Mouse (Mus musculus) activated CD4-positive, CD25-positive, alpha-beta regulatory T cell (primary cell): ENCODE results near the gene Slc25a1. TPM values are rescaled to one million over a fixed set of nuclear protein-coding genes. Genes with fewer than 3 reads are reported as not detected.

Experiments
- polyA plus RNA-seq, 2 experiments: library from polyadenylated mRNA; unstranded; fragments of 100-300 nt; shearing (Covaris generic); gene quantifications; one replicate each; pipeline ENCODE4 v1.2.1; 2017

Slc25a1 gene
- 10 to 100 TPM; 40.7 to 50.5 TPM for polyA plus RNA-seq

GRCm38 (mm10) chr16:17928087-17928580, at the start of gene Slc25a1:
Slc25a1 (minus strand) TSS chr16:17928219.

GRCm38 (mm10) chr16:17914307-17915249, 13.4 kb downstream of the Slc25a1 start, which contains the start of gene Gsc2:
Gsc2 (minus strand) TSS chr16:17915059.

DNA sequence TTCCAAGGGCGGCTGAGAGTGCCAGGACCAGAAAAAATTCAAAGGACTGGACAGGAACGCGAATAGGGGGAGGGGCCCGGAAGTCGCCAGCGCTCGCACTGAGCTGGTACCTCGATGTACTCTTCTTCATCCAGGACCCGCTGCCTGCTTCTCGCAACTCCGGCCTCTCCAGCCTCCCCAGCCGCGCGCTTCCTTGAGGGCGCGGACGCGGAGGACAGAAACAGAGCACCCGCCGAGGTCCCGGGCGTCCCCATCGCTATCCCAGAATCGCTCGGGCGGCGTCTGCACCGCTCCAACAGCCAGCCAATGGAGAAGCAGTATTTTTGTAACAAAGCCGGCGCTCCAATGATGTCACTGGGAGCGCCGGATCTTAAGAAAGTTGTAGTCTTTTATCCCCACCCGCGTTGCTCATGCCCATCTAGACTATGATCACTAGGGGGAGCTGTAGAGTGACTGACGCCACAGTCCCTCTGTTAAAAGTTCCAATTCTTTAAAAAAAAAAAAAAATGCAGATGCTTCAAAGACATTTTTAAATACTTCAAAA, 16.9 kb downstream of the Slc25a1 start, which contains the start of gene Ess2:
Gene Ess2 (minus strand): TSS at position 297 of the 544 bp plus-strand sequence.

DNA sequence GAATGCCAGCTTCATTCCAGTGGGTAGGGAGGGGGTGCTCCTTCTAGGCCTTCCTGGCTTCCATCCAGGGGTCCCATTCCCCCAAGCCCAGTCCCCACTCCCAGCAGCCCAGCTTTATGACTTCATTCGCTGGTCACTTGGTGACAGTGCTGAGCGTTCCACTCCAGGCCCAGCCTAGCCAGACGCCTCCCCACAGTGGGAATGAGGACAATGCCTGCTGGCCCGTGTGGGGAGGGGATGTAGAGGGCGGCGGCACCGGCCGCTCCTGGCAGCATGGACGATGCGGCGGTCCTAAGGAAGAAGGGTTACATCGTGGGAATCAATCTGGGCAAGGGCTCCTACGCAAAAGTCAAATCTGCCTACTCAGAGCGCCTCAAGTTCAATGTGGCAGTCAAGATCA, 29.6 kb downstream of the Slc25a1 start, which contains the start of the genes Dgcr2 and Tssk2:
Gene Dgcr2 (minus strand): TSS at position 101 of the 400 bp plus-strand sequence.
Gene Tssk2 (plus strand): TSS at position 176 of the 400 bp plus-strand sequence.

GRCm38 (mm10) chr16:17893923-17894322, 34.1 kb downstream of the Slc25a1 start, which contains the start of gene Tssk1:
Tssk1 (plus strand) TSS chr16:17894223.

GRCm38 (mm10) chr16:17891567-17891959, 36.5 kb downstream of the Slc25a1 start, which contains the start of gene Gm20518:
Gm20518 (minus strand) TSS chr16:17891671.

Other genes starting within 250 kb of the Slc25a1 start
- gene Med15, start 195.3 kb downstream of the Slc25a1 start, polyA plus RNA-seq, result 100 to 1,000 TPM in 1 of 2 experiments, 10 to 100 TPM in 1; 90.2 to 128 TPM
- gene Klhl22, start 168.6 kb downstream of the Slc25a1 start, polyA plus RNA-seq, result 10 to 100 TPM; 11.1 to 14.1 TPM
- under 1 TPM in 1 of 2 experiments, not detected in 1; 0.07 TPM for gene Scarf2, start 130.9 kb downstream of the Slc25a1 start, polyA plus RNA-seq
- not detected for gene B830017H08Rik, start 95.1 kb downstream of the Slc25a1 start, polyA plus RNA-seq
- gene Car15, start 89.9 kb downstream of the Slc25a1 start, polyA plus RNA-seq, result 1 to 10 TPM; 1.5 to 2.1 TPM
- under 1 TPM; 0.31 to 0.33 TPM for gene Gm20518, start 36.5 kb downstream of the Slc25a1 start, polyA plus RNA-seq
- gene Tssk1, start 34.0 kb downstream of the Slc25a1 start, polyA plus RNA-seq, result not detected
- 10 to 100 TPM; 36.9 to 52.6 TPM for gene Dgcr2, start 29.7 kb downstream of the Slc25a1 start, polyA plus RNA-seq
- gene Tssk2, start 29.6 kb downstream of the Slc25a1 start, polyA plus RNA-seq, result not detected
- gene Ess2, start 16.9 kb downstream of the Slc25a1 start, polyA plus RNA-seq, result 10 to 100 TPM; 51.7 to 68.8 TPM
- not detected for gene Gsc2, start 13.2 kb downstream of the Slc25a1 start, polyA plus RNA-seq
- gene Vpreb2, start 52.2 kb upstream of the Slc25a1 start, polyA plus RNA-seq, result not detected
- 10 to 100 TPM; 36.6 to 37.8 TPM for gene Dgcr6, start 124.6 kb upstream of the Slc25a1 start, polyA plus RNA-seq
- 1 to 10 TPM; 3.8 to 9.4 TPM for gene Prodh, start 162.0 kb upstream of the Slc25a1 start, polyA plus RNA-seq
- not detected for gene Rtn4r, start 199.4 kb upstream of the Slc25a1 start, polyA plus RNA-seq